ENCODE assay signal across 21 mouse cellular contexts in the genomic region with DNA sequence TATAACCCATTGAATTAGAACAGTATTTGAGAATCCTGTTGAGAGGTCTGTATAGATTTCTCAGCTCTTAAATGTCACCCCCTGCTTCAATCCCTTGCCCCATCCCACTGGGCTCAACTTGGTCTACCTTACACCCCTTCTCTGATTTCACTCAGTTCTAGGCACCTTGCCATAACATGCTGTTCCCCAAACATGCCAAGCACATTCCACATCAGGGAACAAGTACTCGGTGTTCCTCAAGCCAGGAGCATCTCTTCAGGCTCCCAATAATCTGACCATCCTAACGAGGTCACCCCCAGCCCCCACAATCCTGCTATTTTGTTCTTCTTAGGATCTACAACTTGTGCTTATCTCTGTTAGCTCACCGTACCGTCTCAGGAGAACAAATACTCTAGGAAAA. TPM values are rescaled to one million over a fixed set of nuclear protein-coding genes. Genes with fewer than 3 reads are reported as not detected.
A peak's percentile ranks its signal among the peaks of the same experiment; 100 is the strongest.
DNase-seq lines count a peak whose midpoint lies in the region; TF ChIP-seq lines count a peak whose summit lies in the region.
"Had no signal": no experiment of that assay in that cellular context is flagged by ENCODE, and none has a peak within 500 bp of the region (broad histone marks: within the 10 kb centered on the region; RNA-seq: fewer than 3 reads in every experiment).

No protein-coding gene starts in this region.

- TF ChIP-seq EP300 in heart, adult 2 months (IDR thresholded peaks at IDR 0.05; ENCODE audit: insufficient read depth, low read depth, low read length): peak; percentile 98

- no peaks in the 10 kb centered on the region for H3K27me3 ChIP-seq in heart, adult 2 months (ENCODE audit: control insufficient read depth, insufficient read depth, low read length)
- H3K27me3 ChIP-seq: embryonic facial prominence, embryonic 12.5 days; embryonic facial prominence, embryonic 15.5 days; heart, embryonic 12.5 days; heart, embryonic 15.5 days; hindbrain, embryonic 12.5 days; hindbrain, embryonic 15.5 days had no signal

- no peaks in the 10 kb centered on the region for H3K79me2 ChIP-seq in heart, adult 2 months (replicated peaks; ENCODE audit: control insufficient read depth, insufficient read depth, low read length)

- peaks cover 9% of the 10 kb centered on the region for H3K4me1 ChIP-seq in heart, adult 2 months (ENCODE audit: control insufficient read depth, insufficient read depth, low read length)
- H3K4me1 ChIP-seq: embryonic facial prominence, embryonic 12.5 days; embryonic facial prominence, embryonic 15.5 days; heart, embryonic 12.5 days; hindbrain, embryonic 15.5 days had no signal

- no peak for TF ChIP-seq CTCF in heart, adult 2 months (IDR thresholded peaks at IDR 0.05)

- DNase-seq in gastrocnemius, adult 8-10 months (ENCODE audit: low spot score in 2 of 2): peak; percentile 64 to 69
- DNase-seq in gastrocnemius, postnatal 4 days (ENCODE audit: low spot score in 2 of 2): no peak
- no peak for DNase-seq in heart, adult 2 months
- no peak for DNase-seq in heart, postnatal 4 days
- peak; percentile 51 for DNase-seq in testis, postnatal 14 days (ENCODE audit: low spot score)
- DNase-seq in testis, postnatal 10 days (ENCODE audit: low spot score): no peak
- DNase-seq in urinary bladder, postnatal 10 days (ENCODE audit: low spot score): no peak
- DNase-seq: adrenal gland, adult 2 months; adrenal gland, postnatal 14 days; cerebellum, adult 11 months; cerebellum, adult 2 months; cerebellum, adult 9-11 months; cerebellum, postnatal 25 days; forebrain, postnatal 0 days; kidney, adult 2 months had no signal

- no peak overlapping the region for H3K9ac ChIP-seq in heart, adult 2 months (ENCODE audit: low read depth, low read length)
- H3K9ac ChIP-seq: embryonic facial prominence, embryonic 12.5 days; embryonic facial prominence, embryonic 15.5 days; forebrain, postnatal 0 days; heart, embryonic 12.5 days; heart, embryonic 15.5 days; hindbrain, embryonic 12.5 days; hindbrain, embryonic 15.5 days had no signal

- H3K36me3 ChIP-seq in heart, adult 2 months (ENCODE audit: control insufficient read depth, insufficient read depth, low read length): no peaks in the 10 kb centered on the region
- H3K36me3 ChIP-seq: embryonic facial prominence, embryonic 12.5 days; embryonic facial prominence, embryonic 15.5 days; heart, embryonic 12.5 days; heart, embryonic 15.5 days; hindbrain, embryonic 12.5 days; hindbrain, embryonic 15.5 days had no signal

- no peak overlapping the region for H3K27ac ChIP-seq in heart, adult 2 months
- H3K27ac ChIP-seq: embryonic facial prominence, embryonic 12.5 days; embryonic facial prominence, embryonic 15.5 days; heart, embryonic 15.5 days; hindbrain, embryonic 12.5 days; hindbrain, embryonic 15.5 days had no signal

- no peak for TF ChIP-seq POLR2A in heart, adult 2 months (IDR thresholded peaks at IDR 0.05; ENCODE audit: insufficient read depth, low read depth, low read length)

- 49% methylated on average over 4 of the region's 4 CpGs for WGBS in heart, adult 2 months

- H3K4me3 ChIP-seq in heart, adult 2 months: no peak overlapping the region
- H3K4me3 ChIP-seq: embryonic facial prominence, embryonic 12.5 days; embryonic facial prominence, embryonic 15.5 days; heart, embryonic 12.5 days; heart, embryonic 15.5 days; hindbrain, embryonic 12.5 days; hindbrain, embryonic 15.5 days had no signal

- intact Hi-C loops in heart, adult 2 months (cut with DNase I): no loop called here

RNA-seq across cellular contexts. Expression of gene Rab7, which starts 17.3 kb away (rescaled TPM):
- total RNA-seq in gastrocnemius, adult 8-10 months (2022): 100 to 1,000 TPM; 288 to 464 (median 323) TPM
- total RNA-seq in gastrocnemius, postnatal 4 days (2021): 100 to 1,000 TPM; 193 to 208 TPM
- 100 to 1,000 TPM; 271 to 299 TPM for total RNA-seq in heart, adult 2 months (2021)
- polyA plus RNA-seq in heart, adult 2 months (2012; rRNA removed): 212 and 344 TPM in 2 replicates
- 100 to 1,000 TPM; 246 to 271 TPM for total RNA-seq in heart, postnatal 4 days (2021)

RNA-seq across cellular contexts. Expression of gene Rpn1, which starts 21.9 kb away (rescaled TPM):
- 100 to 1,000 TPM in 1 of 4 experiments, 10 to 100 TPM in 3; 67.2 to 101 (median 85.6) TPM for total RNA-seq in gastrocnemius, adult 8-10 months (2022)
- total RNA-seq in gastrocnemius, postnatal 4 days (2021): 100 to 1,000 TPM; 101 to 110 TPM
- 100 to 1,000 TPM; 107 to 114 TPM for total RNA-seq in heart, adult 2 months (2021)
- polyA plus RNA-seq in heart, adult 2 months (2012; rRNA removed): 67.7 and 131 TPM in 2 replicates
- total RNA-seq in heart, postnatal 4 days (2021): 100 to 1,000 TPM; 128 to 130 TPM

Comparison
In these comparisons a context has a peak if more than half of its experiments do, and no peak if none do; other contexts are left out.
1. DNase-seq: peak in gastrocnemius, adult 8-10 months (2 of 2) and testis, postnatal 14 days (single experiment); none in gastrocnemius, postnatal 4 days (0 of 2), heart, adult 2 months (0 of 2), heart, postnatal 4 days (single experiment), testis, postnatal 10 days (single experiment) and urinary bladder, postnatal 10 days (single experiment).